Mouse (Mus musculus): ENCODE results near the gene St5. TPM values are rescaled to one million over a fixed set of nuclear protein-coding genes. Genes with fewer than 3 reads are reported as not detected.

St5 gene
- polyA plus RNA-seq, 2 experiments from 2014 or later: 1.3 to 1.7 TPM

DNA sequence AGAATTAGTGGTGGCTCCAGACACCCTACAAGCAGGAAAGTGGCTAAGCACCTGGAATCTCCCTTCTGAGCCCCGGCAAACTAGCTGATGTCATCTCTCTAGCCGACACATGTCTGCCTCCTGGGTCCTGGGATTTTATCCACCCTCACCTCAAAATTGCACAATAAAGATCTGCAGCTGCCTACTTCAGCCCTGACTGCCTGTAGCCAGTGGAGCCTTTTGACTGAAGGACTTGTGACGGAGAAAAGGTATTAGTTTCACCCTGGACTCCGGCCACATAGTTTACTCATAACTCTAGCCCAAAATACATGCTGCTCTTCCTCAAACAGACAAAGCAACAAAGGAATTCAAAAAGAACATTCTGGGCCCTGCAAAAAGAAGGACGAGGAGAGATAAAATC lies 66.0 kb downstream of the St5 start:
- ATAC-seq: no peak

DNA sequence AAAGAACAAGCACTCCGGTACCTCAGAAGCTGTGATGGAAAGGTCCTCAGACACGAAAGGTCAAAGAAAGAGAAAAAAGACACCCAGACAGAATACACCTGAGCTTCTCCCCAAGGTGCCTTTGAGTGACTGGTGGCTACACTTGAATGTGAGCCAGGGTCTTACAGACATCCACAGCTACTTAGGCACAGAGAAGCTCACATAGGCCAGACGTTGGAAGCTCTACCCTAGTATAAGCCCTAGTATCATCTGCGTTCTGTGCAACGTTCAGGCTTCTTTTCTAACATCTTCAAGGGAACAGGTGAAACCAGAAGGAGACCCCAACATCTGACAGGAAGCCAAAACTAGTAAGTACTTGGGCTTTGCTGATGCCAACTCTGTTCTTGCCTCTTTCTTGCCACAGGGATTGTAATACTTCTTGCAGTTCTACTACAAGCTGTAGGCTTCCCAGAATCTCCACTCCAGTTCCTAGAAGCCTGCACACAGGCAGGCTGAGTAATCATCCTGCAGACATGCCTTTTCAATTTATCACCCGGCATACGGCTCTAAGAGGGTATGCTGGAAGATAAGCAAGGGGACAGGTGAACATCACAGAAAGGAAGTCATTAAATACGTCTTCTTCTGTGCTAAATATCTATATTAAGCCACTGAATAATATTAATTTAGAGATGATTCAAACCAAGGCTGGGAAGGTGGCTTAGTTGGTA lies 67.2 kb downstream of the St5 start:
- ATAC-seq: no peak

DNA sequence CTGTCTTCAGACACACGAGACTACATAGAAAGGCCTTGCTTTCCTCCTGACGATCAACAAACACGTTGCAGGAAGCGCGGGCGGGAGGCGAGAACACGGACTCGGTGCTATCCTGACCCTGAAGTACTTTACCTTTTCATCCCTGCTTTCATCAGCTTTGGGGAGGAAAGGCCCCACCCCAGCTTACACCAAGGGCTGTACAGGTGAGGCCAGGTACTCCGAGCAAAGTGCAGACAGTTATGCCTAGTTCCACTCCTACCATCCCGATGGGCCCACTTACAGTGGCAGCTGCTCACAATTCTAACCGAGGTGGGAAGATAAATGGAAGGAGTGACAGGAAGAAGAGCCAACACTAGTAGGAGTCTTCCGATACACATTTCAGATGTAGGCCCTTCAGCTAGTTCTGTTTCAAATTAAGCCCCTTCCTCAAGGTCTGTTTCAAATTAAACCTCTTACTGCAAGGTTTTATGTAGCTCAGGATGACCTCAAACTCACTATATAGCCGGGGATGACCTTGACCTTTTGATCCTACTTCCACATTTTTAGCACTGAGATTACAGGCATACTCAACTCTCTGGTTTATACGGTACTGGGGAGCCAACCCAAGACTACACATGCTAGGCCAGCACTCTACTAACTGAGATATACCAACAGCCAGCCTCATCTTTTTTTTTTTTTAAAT lies 69.9 kb downstream of the St5 start:
- no peak for ATAC-seq

DNA sequence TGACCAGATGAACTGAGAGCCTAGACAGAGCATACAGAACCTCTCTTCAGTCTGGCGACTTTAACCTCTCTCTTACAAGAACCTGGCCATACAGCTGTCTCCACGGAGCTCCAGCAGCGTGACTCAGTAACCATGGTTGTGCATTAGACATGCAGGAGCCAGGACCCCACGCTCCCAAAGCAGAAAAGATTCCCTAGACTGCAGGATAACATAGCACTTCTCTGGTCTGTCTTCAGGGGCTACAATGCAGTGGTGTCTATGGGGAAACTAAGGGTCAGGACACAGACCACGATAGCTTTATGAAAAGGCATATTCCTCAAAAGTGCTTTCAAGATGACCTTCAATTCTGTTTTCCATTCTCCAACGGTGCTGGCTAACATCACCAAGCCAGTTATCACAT lies 72.1 kb downstream of the St5 start:
- ATAC-seq: no peak

DNA sequence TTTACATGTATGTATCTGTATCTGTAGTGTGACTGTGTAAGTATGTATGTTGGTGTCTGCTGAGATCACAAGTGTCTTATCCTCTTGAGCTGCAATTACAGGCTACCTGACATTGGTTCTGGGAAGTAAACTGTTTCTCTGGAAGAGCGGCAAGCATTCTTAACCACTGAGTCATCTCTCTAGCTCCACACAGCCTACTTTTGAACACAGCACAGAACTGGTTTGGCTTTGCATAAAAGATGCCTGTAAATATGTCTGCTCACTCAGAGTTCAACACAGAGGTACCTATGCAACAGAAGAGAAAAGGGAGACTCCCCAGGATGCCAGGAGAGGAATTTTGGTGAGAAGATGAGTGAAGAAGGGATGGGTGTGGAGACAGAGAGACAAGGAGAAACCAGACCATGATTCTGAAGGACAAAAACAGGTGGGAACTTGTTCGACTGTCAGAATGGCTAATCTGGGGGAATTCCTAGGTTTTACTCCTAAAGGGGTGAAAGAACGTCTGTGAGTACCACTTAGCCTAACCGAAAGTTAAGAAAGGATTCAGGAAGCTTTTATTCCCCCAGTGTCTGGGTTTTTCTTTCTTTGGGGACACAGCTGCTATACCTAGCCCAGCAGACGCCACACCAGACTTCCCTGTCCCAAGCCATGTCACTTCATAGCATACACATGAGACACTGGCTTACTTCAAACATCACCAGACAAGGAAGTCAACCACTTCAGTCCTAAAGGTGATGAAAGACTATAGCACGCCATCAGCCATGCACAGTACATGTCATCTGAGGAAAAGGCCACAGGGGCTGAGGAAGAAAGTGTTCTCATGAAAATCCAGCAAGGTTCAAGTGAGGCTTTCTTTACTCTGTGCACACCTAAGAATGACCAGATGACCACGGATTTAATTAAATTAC lies 73.3 kb downstream of the St5 start:
- no peak for ATAC-seq

DNA sequence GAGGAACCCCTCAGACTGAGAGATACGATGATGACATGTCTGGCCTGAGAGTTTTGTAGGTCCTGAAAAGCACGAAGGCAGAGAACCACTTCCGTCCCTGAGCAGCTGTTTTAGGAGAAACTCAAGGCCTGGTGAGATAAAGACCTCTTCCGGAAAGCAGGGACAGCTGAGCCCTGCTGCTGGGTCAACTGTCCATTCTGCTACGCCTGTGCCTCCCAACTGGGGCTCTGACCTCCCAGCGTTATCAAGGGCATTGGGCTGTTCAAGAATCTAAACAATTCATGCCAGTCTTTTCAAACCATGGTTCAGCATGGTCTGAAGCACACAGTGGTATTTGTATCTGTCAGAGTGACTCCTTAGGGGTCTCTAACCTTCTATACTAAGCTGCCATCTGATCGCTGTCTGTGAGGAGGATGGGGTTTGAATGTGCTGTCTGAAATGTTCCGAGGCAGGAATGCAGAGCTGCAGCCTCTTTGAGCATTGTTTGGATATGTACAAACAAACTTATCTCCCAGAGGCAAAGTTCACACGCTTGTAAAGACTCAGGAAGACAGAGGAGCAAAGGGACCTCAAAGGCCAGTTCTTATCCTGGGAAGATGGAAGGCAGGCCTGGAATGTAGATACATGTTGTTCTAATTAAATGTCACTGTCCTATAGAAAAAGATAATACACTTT lies 74.3 kb downstream of the St5 start:
- ATAC-seq: no peak

DNA sequence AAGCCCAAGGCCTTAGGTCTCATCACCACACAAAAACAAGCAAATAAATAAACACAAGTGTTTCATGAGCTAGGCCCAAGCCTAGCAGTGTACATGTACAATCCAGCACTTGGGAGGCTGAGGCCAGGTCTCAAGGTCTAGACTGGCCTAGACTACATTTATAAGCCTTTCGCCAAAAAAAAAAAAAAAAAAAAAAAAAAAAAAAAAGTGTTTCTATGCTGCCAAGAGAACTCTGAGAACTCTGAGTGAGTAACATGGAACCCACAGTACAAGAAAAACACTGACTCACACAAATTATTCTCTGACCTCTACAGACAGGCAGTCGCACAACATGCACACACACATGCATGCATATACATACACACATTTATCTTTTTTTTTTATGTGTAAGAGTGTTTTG lies 75.6 kb downstream of the St5 start:
- no peak for ATAC-seq

DNA sequence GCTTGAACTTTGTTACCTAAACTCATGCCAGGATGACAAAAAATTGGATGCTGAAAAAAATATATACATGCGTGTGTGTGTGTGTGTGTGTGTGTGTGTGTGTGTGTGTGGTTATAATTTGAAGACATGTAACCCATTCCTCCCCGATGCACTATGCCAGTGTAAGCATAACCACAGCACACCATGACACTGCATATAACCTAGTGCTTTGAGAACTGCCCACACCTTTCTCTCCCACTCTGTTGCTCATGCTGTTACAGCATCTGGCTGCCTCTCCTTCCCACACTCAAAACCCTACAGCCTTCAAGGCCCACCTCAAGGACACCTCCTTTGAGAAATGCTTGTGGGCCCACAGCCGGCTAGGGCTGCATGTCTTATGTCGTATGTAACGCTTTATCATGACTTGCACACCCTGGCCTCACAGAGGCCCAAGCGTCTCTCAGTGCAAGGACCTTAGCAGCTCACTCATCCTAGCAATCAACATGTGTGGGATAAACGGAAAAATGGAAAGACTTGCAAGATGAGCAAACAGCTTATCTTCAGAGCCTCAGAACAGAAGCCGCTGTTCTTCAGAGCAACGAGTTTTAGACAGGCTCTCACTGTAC lies 81.1 kb downstream of the St5 start:
- no peak for ATAC-seq

DNA sequence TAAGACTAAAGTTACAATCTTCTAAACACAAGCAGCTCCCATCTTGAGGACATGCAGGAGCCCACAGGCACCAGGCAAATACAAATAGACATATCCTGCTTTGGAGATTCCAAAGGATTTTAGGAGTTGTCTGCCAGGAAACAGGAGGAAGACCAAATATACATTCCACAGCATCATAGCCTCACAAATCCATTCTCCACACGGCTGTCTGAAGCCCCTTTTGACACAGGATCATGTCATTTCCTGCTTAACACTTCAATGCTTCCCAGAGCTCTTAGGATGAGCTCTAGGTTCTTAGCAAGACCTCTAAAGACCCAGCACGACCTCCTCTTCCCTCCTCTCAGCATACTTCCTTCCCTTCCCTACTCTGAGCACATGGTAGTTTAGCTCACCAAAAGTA lies 82.4 kb downstream of the St5 start:
- ATAC-seq: no peak

DNA sequence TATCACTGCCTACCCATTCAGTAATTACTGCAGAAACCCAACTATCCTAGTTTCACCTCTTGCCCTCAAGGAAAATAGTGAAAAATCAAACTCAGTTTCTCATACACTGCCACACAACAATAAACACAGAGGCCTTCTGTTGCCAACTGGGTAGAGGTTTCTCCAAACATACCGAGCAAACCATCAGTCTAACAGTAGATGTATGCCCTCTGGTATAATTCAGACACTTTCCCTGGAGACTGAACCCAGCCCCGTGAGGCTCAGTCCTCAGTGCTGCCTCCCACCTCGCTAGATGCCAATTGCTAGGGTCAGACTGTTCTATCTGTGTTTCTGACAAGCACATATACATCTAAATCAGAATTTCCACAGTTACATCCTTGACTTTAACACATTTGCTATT lies 83.1 kb downstream of the St5 start:
- no peak for ATAC-seq

DNA sequence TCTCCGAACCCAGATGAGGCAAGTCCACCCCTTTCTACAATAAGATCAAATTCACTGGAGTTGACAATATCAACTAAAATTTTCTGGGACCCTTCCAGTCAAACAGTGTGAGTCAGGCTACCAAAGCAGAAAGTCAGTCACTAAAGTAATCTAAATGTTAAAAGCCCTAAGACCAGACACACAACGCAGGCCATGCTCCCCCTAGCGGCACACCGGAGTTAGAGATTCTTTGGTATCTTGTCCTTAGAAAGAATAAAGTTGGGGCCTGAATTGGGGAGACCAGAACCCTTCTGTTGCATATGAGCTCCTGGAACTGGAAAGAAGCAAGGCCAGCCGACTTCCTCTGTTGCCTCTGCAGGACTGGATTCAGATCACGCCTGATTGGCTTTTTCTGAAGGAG lies 84.7 kb downstream of the St5 start:
- ATAC-seq: no peak

DNA sequence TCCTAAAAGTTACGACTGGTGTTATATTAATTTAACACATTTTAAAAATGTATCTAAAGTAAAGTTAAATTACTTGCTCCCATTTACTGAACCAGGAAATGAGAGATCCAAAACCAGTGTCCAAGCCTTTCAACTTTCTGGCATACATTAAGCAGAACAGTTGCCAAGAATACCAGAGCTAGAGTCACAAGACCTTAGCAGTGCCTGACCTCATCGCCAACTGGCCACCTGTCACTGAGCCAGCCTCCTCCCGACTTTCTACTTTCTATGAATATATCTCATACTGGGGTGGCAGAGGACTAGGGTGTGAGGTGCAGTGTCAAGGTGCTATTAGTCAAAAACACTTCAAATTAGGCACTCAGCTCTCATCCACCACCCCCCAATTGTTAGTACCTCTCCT lies 85.6 kb downstream of the St5 start:
- ATAC-seq: no peak

DNA sequence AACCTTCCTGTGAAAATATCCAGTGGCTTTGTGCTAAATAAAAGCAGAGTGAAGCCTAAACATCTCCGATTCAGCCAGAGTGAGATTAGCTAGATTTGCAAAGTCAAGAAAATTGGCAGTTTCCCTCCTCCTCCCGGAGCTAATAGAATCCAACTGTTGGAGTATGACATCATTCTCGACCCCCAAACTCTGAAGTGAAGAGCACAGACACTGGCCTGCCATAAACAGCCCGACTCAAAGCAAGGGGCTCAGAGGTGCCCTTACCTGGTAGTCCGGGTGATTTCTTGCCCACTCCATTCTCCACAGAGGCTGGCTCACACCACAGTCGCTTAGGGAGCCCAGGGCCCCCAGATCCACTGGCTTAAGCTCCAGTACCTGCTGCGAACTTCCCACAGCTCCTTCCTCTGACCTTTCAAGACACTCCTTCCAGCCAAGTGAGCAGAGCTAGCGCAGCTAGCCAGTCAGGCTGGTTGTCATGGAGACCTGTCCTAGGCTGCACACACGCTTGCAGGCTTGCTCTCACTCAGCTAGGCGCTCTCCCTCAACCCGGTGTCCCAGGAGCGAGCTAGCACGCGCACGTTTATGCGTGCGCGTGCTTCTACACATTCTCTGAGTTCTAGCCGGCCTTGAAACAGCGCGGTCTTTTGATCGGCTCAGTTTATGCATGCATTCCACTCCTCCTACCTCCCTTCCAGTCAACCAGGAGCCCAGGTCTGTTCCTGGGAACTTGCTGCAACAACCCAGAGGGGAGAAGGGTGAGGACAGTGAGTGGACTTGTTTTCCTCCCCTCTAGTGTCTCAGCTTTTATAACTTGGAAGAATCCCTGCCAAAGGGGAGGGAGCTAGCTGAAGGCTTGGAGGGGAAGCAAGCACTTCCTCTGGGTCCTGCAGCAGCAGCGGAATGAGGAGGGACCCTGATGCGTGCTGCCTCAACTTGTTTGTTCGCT lies 87.1 kb downstream of the St5 start:
- no peak for ATAC-seq

DNA sequence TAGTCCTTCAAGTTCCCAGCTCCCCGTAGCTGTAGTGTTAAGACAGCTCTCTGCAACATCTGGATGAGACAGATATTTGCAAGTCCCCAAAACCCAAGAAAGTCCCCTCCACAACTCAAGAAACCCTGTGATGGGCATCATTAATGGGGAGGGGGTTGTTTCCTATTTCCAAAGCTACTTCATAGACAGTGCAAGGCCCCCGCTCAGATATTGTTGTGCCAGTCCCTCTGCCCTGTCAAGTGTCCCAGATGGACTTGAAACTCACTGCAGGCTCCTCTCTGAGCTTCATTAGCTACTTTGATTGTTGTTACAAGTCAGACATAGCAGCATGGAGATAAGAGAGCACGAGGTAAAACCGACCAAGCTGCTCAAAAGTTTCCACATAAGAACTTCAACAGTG lies 87.8 kb downstream of the St5 start:
- ATAC-seq: no peak

DNA sequence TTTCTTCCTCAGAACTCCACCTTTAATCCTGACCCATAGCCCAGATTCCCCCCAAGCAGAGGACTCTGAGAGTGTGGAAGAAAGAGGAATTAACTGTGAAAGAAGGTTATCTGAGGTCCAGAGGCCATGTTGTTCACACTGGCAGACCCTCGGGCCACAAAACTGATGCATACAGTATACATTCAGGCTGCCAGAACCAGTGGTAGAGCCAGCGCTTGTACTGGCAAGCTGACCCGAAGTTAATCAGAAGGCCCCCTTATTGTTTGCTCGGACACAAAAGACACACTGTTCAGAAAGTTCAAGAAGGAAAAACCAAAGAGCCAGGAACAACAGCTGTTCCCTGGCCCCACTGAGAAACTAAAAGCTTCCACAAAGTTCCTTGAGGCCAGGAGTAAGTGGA lies 88.5 kb downstream of the St5 start:
- no peak for ATAC-seq

DNA sequence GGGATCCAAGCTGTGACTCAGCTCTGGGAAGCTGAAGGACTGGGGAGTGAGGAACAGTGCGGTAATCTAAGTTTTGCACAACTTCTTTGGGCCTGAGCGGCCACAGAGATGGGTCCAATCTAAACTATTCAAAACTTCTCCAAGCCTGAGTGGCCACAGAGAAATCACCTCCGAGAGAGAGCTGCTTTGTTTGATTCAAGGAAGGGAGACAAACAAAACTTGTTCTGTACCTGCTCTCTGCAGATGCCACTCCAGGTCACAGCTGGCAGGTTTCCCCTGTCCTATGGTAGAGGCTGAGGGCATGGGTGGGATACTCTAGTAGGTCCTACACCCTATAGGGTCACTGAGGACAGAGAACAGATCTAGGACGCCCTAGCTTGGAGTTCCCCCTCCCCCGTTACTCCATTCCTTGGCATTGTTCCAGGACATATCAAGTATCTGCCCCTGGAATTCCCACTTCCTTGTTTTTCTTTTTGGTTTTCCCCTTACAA lies 89.8 kb downstream of the St5 start:
- no peak for ATAC-seq

DNA sequence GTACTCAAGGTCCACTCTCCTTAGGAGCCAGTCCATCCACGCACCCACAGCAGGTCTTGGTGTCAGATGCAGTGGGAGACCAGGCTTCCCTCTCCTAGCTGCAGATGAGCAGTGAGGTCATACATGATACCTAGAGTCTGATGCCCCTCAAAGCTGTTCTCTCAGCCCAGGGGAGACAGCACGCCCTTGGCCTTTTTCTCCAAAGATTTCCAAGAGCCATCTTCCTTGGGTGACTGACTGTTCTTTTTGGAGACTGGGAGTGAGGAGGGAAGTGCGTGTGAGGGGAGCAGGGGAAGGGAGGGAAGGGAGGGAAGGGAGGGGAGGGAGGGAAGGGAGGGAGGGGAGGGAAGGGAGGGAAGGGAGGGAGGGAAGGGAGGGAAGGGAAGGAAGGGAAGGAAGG lies 90.4 kb downstream of the St5 start:
- no peak for ATAC-seq

DNA sequence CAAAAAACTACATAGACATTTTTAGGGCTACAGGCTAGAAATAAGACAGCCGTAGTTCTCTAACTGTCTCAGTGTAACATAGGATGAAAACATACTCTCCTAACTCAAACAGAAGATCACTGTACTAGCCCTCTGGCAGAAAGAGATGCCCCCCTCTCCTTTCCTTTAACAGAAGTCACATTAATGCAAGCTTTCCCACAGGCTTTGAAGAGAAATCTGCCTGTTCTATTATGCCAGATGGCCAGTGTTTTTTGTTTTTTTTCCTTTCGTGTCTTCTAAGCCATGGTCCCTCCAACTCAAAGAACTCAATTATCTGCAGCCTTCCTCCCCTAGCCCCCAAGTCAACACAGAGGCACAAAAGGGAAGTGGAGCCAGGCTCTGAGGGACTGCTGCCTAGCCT lies 90.9 kb downstream of the St5 start:
- ATAC-seq: no peak

DNA sequence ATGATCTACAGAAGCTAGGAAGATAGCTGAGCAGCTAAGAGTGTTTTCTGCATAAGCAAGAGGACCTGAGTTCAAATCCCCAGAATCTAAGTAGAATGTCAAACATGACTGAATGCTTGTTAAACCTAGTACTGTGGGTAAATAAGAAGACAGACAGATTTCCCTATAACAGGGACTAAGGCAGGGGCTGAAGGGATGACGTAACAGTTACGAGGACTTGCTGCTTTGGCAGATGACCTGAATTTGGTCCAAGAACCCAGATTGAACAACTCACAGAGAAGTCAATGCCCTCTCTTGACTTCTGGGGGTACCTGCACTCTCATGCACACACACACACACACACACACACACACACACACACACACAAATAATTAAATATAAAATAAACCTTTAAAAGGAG lies 93.1 kb downstream of the St5 start:
- ATAC-seq: no peak

DNA sequence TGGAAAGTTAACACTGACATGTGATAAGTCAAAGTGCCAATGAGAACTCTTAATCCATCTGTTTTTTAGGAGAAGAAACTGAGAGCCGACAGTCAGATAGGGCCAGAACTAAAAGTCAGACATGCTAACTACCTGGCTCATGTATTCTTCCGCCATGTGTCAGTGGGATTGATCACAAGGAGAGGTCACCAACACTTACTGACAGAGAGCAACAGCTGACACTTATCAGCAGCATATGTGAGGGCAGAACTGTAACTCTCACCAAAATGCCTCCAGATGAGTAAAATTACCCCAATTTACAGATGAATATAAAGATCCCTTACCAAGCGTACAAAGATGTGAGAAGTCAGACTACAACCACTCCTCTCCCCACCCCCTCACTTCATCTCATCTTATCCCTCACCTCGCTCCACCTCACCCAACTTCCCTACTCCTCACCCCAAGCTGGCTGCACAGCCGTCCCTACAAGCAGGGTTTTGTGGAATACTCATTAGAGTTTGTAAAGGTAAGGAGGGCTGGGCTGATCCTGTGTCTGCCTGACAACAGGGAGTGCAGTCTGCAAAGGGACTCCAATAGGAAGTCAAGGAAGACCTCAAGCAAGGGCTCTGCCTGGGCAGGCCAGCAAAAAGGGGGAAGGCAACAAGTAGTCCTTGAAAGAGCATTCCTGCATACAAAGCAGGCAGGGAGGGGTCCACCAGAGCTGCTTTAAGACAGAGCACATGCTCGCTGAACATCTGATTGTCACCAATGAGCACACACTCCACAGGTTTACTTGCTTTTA lies 93.7 kb downstream of the St5 start:
- no peak for ATAC-seq
